Mouse (Mus musculus) activated CD4-positive, CD25-positive, alpha-beta regulatory T cell, adult 4 months (primary cell): ENCODE results near the gene Tmigd1. TPM values are rescaled to one million over a fixed set of nuclear protein-coding genes. Genes with fewer than 3 reads are reported as not detected.

Experiments used
- polyA plus RNA-seq, 2 experiments: library from polyadenylated mRNA; unstranded; fragments of 100-300 nt; shearing (Covaris generic); gene quantifications; one replicate each; pipeline ENCODE4 v1.2.1; 2017

The Tmigd1 gene
- polyA plus RNA-seq, 2 experiments from 2014 or later: 1.8 to 2.5 TPM

Other genes starting within 250 kb of the Tmigd1 start
- not detected for gene Bhlha9, start 229.7 kb upstream of the Tmigd1 start, polyA plus RNA-seq
- gene Trarg1, start 222.4 kb upstream of the Tmigd1 start, polyA plus RNA-seq: under 1 TPM in 1 of 2 experiments, not detected in 1; 0.56 TPM
- gene Gosr1, start 138.6 kb upstream of the Tmigd1 start, polyA plus RNA-seq: 10 to 100 TPM; 37.2 to 40.2 TPM
- gene Cpd, start 55.1 kb upstream of the Tmigd1 start, polyA plus RNA-seq: 1 to 10 TPM; 4.8 to 6.1 TPM
- gene Blmh, start 22.6 kb downstream of the Tmigd1 start, polyA plus RNA-seq: 10 to 100 TPM; 77.1 to 98.7 TPM
- not detected for gene Slc6a4, start 96.4 kb downstream of the Tmigd1 start, polyA plus RNA-seq
- gene Nsrp1, start 176.3 kb downstream of the Tmigd1 start, polyA plus RNA-seq: 10 to 100 TPM; 51.8 to 75.8 TPM